Mouse (Mus musculus) ES-E14 (cell line): ENCODE measurements at regions not wholly inside any gene's neighbourhood (a gene's known extent, or its start where the extent isn't known, plus 50 kb on each side); places are given as distances from the start of the nearest gene placed in this dataset.

Experiments used
- DNase-seq: peaks from one replicate; pipeline ENCODE4 v3.0.0-alpha.2; 2013; ENCODE audit warnings: low read depth, low spot score
- H3K27ac ChIP-seq: 2 replicates; pipeline ENCODE4 v1.5.1; 2012; ENCODE audit warnings: low read depth, mild to moderate bottlenecking, low read length, moderate library complexity, mixed read lengths; ENCODE audit not compliant: poor library complexity, insufficient read depth, severe bottlenecking
- H3K36me3 ChIP-seq: 2 replicates; pipeline ENCODE4 v1.6.1; 2012; ENCODE audit warnings: mild to moderate bottlenecking, low read length, moderate library complexity, mixed read lengths; ENCODE audit not compliant: control insufficient read depth, poor library complexity, insufficient read depth, severe bottlenecking
- H3K4me1 ChIP-seq, 2 experiments: fragments of 150-350 bp in 1 of 2; sonication (generic) in 1 of 2; 2 replicates each; pipeline ENCODE4 v1.6.1; 2012; ENCODE audit warnings: low read length in 2 of 2, mild to moderate bottlenecking in 1 of 2, mixed read lengths in 1 of 2; ENCODE audit not compliant: control insufficient read depth in 2 of 2, insufficient read depth in 2 of 2, poor library complexity in 1 of 2
- H3K4me3 ChIP-seq, 2 experiments: fragments of 150-350 bp in 1 of 2; sonication (generic) in 1 of 2; 2 replicates each; pipeline ENCODE4 v1.5.1; 2012; ENCODE audit warnings: low read length in 2 of 2, low read depth in 1 of 2, mild to moderate bottlenecking in 1 of 2, mixed read lengths in 1 of 2; ENCODE audit not compliant: insufficient read depth in 1 of 2, poor library complexity in 1 of 2, severe bottlenecking in 1 of 2
- H3K9ac ChIP-seq: 2 replicates; pipeline ENCODE4 v1.6.1; 2012; ENCODE audit warnings: low read depth, mild to moderate bottlenecking, low read length, mixed read lengths; ENCODE audit not compliant: poor library complexity, insufficient read depth, severe bottlenecking
- H3K9me3 ChIP-seq: fragments of 150-350 bp; sonication (generic); 2 replicates; pipeline ENCODE4 v1.6.1; 2012; ENCODE audit warnings: low read depth, mild to moderate bottlenecking, low read length; ENCODE audit not compliant: control insufficient read depth, insufficient read depth
- CHD2 ChIP-seq: IDR thresholded peaks from 2 replicates; pipeline ENCODE4 v1.6.1; 2014; ENCODE audit warnings: mild to moderate bottlenecking, low read depth, low read length, inconsistent platforms
- HCFC1 ChIP-seq: IDR thresholded peaks from 2 replicates; pipeline ENCODE4 v1.6.1; 2012; ENCODE audit warnings: low read length, inconsistent platforms, borderline replicate concordance; ENCODE audit not compliant: insufficient read depth
- MAFK ChIP-seq: IDR thresholded peaks from 2 replicates; pipeline ENCODE4 v1.6.1; 2014; ENCODE audit warnings: mild to moderate bottlenecking, low read depth, low read length, inconsistent platforms; ENCODE audit not compliant: insufficient read depth
- ZC3H11A ChIP-seq: IDR thresholded peaks from 2 replicates; pipeline ENCODE4 v1.6.1; 2012; ENCODE audit warnings: low read depth, mild to moderate bottlenecking, inconsistent platforms, low read length, borderline replicate concordance
- ZNF384 ChIP-seq: IDR thresholded peaks from 2 replicates; pipeline ENCODE4 v1.6.1; 2012; ENCODE audit warnings: low read depth, low read length, inconsistent platforms
- in situ Hi-C, 2 experiments: fragments of 600-800 bp; cut with MboI; formaldehyde crosslinking; loops; one replicate each; pipeline ENCODE4 v1.15.1; 2025; ENCODE audit warnings: low sequenced_read_pairs in 2 of 2, inconsistent platforms in 1 of 2; ENCODE audit not compliant: unreplicated experiment in 2 of 2

DNA sequence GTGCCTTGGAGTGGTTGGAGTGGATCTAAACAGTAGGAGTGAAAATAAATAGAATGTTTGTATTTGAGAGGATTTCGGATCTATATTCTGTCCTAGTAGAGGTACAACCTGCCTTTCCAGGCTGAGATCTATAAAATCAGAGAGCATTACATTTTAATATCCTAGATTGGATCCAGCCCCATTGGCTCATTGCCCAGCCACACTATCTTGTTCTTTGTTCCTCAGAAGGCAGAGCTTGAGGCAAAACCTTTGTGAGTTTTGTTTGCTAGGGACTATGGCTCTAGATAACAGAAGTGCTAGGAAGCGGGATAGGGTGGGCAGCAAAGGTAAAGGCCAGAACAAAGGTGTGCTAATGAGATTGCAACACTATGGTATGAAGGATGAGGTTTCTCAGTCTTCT is 78.7 kb upstream of the Cntln start:
- H3K27ac ChIP-seq: no peak overlapping the region
- H3K4me3 ChIP-seq: no peak overlapping the region
- H3K36me3 ChIP-seq: no peaks in the 10 kb centered on the region
- no peaks in the 10 kb centered on the region for H3K4me1 ChIP-seq
- no peak overlapping the region for H3K9ac ChIP-seq
- in situ Hi-C loops: no loop called here
- TF ChIP-seq ZNF384 (no peak), MAFK (no peak), CHD2 (no peak), ZC3H11A (no peak), HCFC1 (no peak)
- no peak for DNase-seq
- H3K9me3 ChIP-seq: no peaks in the 10 kb centered on the region

- no peaks in the 10 kb centered on the region for H3K36me3 ChIP-seq
- TF ChIP-seq HCFC1 (no peak), ZC3H11A (no peak), ZNF384 (no peak), MAFK (no peak), CHD2 (no peak)
- H3K9ac ChIP-seq: no peak overlapping the region
- H3K27ac ChIP-seq: no peak overlapping the region
- no peaks in the 10 kb centered on the region for H3K9me3 ChIP-seq
- H3K4me3 ChIP-seq: no peak overlapping the region
- no peaks in the 10 kb centered on the region for H3K4me1 ChIP-seq
- in situ Hi-C loops: no loop called here
- DNase-seq: no peak
These were observed 90.8 kb upstream of the Cntln start for GRCm38 (mm10) chr4:84793156-84793919.

DNA sequence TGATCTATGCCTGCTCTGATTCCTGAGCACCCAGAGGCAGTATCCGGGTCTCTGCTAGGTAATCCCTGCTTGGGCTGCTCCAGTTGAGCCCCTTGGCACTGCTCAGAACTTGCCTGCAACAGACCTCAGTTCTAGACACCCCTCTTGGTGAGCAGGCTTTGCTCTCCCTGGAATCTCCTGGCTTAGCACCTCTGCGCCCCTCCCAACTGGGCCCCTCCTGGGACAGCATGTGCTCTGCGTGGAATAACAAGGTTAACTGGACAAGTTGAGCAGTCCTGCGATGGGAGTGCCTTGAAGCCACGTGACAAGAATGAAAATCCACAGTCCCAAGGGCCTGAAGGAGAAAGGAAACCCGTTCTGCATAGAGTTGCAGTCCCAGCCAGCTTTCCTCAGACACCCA is 97.5 kb upstream of the Cntln start:
- H3K9ac ChIP-seq: no peak overlapping the region
- H3K27ac ChIP-seq: no peak overlapping the region
- DNase-seq: no peak
- H3K9me3 ChIP-seq: no peaks in the 10 kb centered on the region
- no peaks in the 10 kb centered on the region for H3K36me3 ChIP-seq
- in situ Hi-C loops: no loop called here
- no peaks in the 10 kb centered on the region; a peak in 1 of 4 replicates for H3K4me1 ChIP-seq
- H3K4me3 ChIP-seq: no peak overlapping the region
- TF ChIP-seq MAFK: no peak
- no peak for TF ChIP-seq ZC3H11A
- TF ChIP-seq CHD2: no peak
- no peak for TF ChIP-seq HCFC1
- no peak for TF ChIP-seq ZNF384

GRCm38 (mm10) chr4:84768161-84768560 is 93.1 kb upstream of the Bnc2 start:
- H3K9ac ChIP-seq: no peak overlapping the region
- no peaks in the 10 kb centered on the region for H3K36me3 ChIP-seq

More at GRCm38 (mm10) chr4:84768161-84768560, 93.1 kb upstream of the Bnc2 start:
- no peak overlapping the region for H3K4me3 ChIP-seq
- DNase-seq: no peak
- H3K27ac ChIP-seq: no peak overlapping the region
- H3K4me1 ChIP-seq: no peaks in the 10 kb centered on the region
- in situ Hi-C loops: no loop called here
- TF ChIP-seq CHD2: no peak
- no peak for TF ChIP-seq MAFK
- no peak for TF ChIP-seq HCFC1
- TF ChIP-seq ZC3H11A: no peak
- TF ChIP-seq ZNF384: no peak
- H3K9me3 ChIP-seq: no peaks in the 10 kb centered on the region
